Mouse (Mus musculus): ENCODE results near the gene Scand1. TPM values are rescaled to one million over a fixed set of nuclear protein-coding genes. Genes with fewer than 3 reads are reported as not detected.

Scand1 gene
- polyA plus RNA-seq, 1 experiment from 2014 or later: 31.3 TPM

DNA sequence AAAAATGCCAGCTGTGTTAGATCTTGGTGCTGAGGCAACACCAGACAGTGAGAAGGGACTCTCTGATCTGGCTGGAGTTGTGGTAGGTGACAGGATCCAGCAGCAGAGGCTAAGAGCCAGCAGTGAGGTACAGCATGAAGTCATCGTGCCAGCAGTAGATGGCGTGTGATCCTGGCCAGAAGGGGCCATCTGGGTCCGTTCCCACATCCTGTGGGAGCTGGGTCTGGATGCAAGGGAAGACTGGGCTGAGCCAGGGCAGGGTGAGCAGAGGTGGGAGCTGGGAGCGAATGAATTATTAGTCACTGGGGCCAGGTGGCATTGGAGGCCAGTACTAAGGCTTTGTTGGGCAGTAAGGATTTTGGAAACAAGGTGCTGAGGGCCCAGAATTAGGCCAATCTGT is 31.3 kb downstream of the Scand1 start:
- H3K27ac ChIP-seq (ENCODE audit: low read length): no peak overlapping the region
- 70% methylated on average over 4 of the region's 4 CpGs for WGBS
- H3K9ac ChIP-seq (ENCODE audit: low read length): no peak overlapping the region
- no peaks in the 10 kb centered on the region for H3K27me3 ChIP-seq (ENCODE audit: control insufficient read depth, insufficient read depth, low read length)
- peaks cover 8% of the 10 kb centered on the region for H3K4me1 ChIP-seq (ENCODE audit: control insufficient read depth, insufficient read depth, low read length)
- peak; percentile 50; the same call in 1 of the 2 replicates for ATAC-seq (ENCODE audit: insufficient read depth, low FRiP score)
- H3K4me3 ChIP-seq (replicated peaks; ENCODE audit: low read length): no peak overlapping the region
- no peaks in the 10 kb centered on the region for H3K9me3 ChIP-seq (replicated peaks; ENCODE audit: control insufficient read depth, low read length)
- 0 out of 2 replicates have a peak, but pooled peaks cover 3% of the 10 kb centered on the region for H3K36me3 ChIP-seq (ENCODE audit: control insufficient read depth, insufficient read depth, low read length)
- no peak overlapping the region for H3K4me2 ChIP-seq (ENCODE audit: low read depth, low read length)

DNA sequence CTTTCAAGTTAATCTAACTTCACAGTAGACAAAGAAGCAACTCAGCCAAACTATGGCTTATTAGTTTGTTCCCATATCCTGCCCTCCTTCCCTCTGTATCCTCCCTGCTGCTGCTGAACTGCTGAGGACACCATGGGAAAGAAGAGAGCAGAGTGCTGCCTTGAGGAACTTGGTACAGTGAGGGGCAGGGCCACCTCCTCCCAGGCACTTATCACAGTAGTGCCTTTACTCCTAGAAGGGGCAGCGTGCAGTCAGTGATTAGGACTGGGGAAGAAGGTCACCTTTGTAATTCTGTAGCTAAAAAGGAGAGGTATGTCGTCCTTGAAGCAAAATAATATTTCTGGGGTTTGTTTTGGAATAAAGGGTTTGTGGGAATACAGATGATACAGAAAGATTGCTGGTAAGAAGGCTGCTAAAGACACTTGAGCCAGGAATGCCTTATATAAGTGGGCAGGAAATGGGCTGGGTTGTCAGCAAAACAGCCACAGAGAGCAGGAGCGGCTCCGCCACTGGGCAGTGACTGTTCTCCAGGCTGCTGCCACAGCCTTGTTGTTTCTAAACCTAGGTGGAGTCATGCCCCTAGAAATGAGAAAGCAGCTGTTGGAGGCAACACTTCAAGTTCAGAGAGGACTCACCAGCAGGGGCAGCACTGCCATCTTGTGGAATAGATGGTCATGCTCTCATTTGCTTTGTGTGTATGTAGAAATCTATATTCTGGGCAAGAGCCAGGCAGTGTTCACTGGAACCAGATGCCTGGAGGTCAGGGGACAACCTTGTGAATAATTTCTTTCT is 34.1 kb downstream of the Scand1 start:
- Histone ChIP-seq H3K36me3 (ENCODE audit: control insufficient read depth, insufficient read depth, low read length) (0 out of 2 replicates have a peak, but pooled peaks cover 3% of the 10 kb centered on the region), H3K9ac (ENCODE audit: low read length) (peak overlapping the region; percentile 16; the same call in 1 of the 2 replicates), H3K4me2 (ENCODE audit: low read depth, low read length) (no peak overlapping the region), H3K4me1 (ENCODE audit: control insufficient read depth, insufficient read depth, low read length) (peaks cover 8% of the 10 kb centered on the region), H3K4me3 (replicated peaks; ENCODE audit: low read length) (no peak overlapping the region), H3K9me3 (replicated peaks; ENCODE audit: control insufficient read depth, low read length) (no peaks in the 10 kb centered on the region), H3K27me3 (ENCODE audit: control insufficient read depth, insufficient read depth, low read length) (no peaks in the 10 kb centered on the region), H3K27ac (ENCODE audit: low read length) (peak overlapping the region; percentile 70; the same call in 1 of the 2 replicates)
- 33% methylated on average over 4 of the region's 4 CpGs for WGBS
- peak; percentile 74; the same call in 1 of the 2 replicates for ATAC-seq (ENCODE audit: insufficient read depth, low FRiP score)

DNA sequence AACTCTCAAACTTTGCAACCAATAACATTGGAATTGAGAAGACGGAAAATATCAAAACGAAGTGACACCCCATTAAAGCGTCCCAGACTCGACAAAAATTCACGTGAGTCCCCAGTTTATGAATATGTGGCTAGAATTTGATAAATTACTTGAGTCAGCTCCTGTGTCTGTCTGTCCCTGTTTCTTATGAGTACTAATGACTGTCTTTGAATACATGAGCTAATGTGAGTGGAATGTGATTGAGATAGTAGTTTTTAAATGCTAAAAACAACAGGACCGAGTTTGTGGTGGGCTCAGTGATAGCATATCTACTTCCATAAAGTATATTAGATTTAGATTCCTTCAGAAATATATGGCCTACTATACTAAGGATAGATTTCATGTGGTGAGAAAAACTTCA is 40.0 kb downstream of the Scand1 start:
- H3K4me3 ChIP-seq (replicated peaks; ENCODE audit: low read length): no peak overlapping the region
- H3K36me3 ChIP-seq (ENCODE audit: control insufficient read depth, insufficient read depth, low read length): no peaks in the 10 kb centered on the region
- no peak for ATAC-seq (ENCODE audit: insufficient read depth, low FRiP score)
- WGBS: 82% methylated on average over 6 of the region's 6 CpGs
- no peaks in the 10 kb centered on the region for H3K9me3 ChIP-seq (replicated peaks; ENCODE audit: control insufficient read depth, low read length)
- no peak overlapping the region for H3K4me2 ChIP-seq (ENCODE audit: low read depth, low read length)
- H3K9ac ChIP-seq (ENCODE audit: low read length): no peak overlapping the region
- H3K27ac ChIP-seq (ENCODE audit: low read length): no peak overlapping the region
- H3K27me3 ChIP-seq (ENCODE audit: control insufficient read depth, insufficient read depth, low read length): no peaks in the 10 kb centered on the region
- no peaks in the 10 kb centered on the region for H3K4me1 ChIP-seq (ENCODE audit: control insufficient read depth, insufficient read depth, low read length)

DNA sequence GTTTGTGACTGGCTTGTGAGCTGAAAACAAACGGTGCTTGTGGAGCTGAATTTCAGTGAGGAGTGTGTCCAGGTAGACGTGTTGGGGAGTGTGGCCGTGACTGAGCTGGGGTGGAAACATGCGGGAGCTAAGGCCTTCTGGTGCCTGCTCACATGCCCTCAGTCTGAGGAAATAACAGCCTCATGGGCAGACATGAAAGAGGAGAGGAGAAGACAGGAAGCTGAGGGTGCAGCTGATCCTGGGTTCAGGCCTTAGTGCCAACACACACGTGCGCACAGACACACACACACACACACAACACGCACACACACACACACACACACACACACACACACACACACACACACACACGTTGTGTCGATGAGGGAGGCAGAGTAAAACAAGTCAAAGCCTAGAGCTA is 44.9 kb downstream of the Scand1 start:
- WGBS: 91% methylated on average over 9 of the region's 9 CpGs
- Histone ChIP-seq H3K9ac (ENCODE audit: low read length) (no peak overlapping the region), H3K4me1 (ENCODE audit: control insufficient read depth, insufficient read depth, low read length) (no peaks in the 10 kb centered on the region), H3K9me3 (replicated peaks; ENCODE audit: control insufficient read depth, low read length) (no peaks in the 10 kb centered on the region), H3K27ac (ENCODE audit: low read length) (no peak overlapping the region), H3K4me3 (replicated peaks; ENCODE audit: low read length) (no peak overlapping the region), H3K4me2 (ENCODE audit: low read depth, low read length) (no peak overlapping the region), H3K36me3 (ENCODE audit: control insufficient read depth, insufficient read depth, low read length) (no peaks in the 10 kb centered on the region), H3K27me3 (ENCODE audit: control insufficient read depth, insufficient read depth, low read length) (no peaks in the 10 kb centered on the region)
- ATAC-seq (ENCODE audit: insufficient read depth, low FRiP score): no peak

DNA sequence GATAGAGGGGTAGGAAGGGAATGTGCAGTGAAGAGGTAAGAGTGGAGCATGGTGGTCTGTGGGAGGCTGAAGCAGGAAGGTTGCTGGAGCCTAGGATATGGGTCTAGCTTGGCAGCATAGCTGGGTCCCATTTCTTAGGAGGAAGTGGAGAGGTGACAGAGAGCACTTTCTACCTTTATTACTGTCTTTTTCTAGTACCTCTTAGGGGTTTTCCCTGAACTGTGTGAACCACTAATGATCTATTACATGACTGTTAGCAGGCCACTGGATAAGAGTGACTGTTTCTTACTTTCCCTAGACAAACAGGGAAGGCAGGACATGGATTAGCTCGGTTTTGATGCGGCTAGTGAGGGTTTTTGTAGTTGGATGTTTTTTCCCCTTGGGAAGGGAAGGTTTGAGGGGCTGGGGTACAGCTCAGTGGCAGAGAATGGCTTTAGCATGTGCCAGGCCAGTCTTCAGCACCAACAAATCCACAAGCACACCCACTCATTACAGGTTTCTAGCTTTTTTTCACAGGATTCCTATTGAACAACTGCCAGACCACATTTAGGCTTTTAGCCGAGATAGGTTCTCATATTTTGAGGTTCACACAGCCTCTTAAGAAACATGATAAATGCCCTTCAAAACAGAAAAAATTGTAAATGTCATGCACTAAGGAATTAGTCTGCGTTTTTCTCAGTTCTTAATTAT is 49.2 kb downstream of the Scand1 start:
- Histone ChIP-seq H3K9me3 (replicated peaks; ENCODE audit: control insufficient read depth, low read length) (no peaks in the 10 kb centered on the region), H3K4me1 (ENCODE audit: control insufficient read depth, insufficient read depth, low read length) (no peaks in the 10 kb centered on the region), H3K27me3 (ENCODE audit: control insufficient read depth, insufficient read depth, low read length) (no peaks in the 10 kb centered on the region), H3K36me3 (ENCODE audit: control insufficient read depth, insufficient read depth, low read length) (peaks cover 7% of the 10 kb centered on the region), H3K9ac (ENCODE audit: low read length) (no peak overlapping the region), H3K4me2 (ENCODE audit: low read depth, low read length) (no peak overlapping the region), H3K4me3 (replicated peaks; ENCODE audit: low read length) (no peak overlapping the region), H3K27ac (ENCODE audit: low read length) (no peak overlapping the region)
- no peak for ATAC-seq (ENCODE audit: insufficient read depth, low FRiP score)
- whole genome bisulfite sequencing: 78% methylated on average over 4 of the region's 4 CpGs

Small RNA genes lying within 50 kb of the gene (microRNA-seq; reads per million reads assigned to microRNA genes)
- gene Gm22759: not detected

Other genes with a start within 250 kb of the Scand1 start
- gene Spag4, start 247.5 kb downstream of the Scand1 start, polyA plus RNA-seq (2015; fragmentation: Nextera tagmentation; extraction: Ambion mirVana): 2.0 and 2.7 TPM in 2 replicates
- gene Cpne1, start 200.7 kb downstream of the Scand1 start, polyA plus RNA-seq (2015; fragmentation: Nextera tagmentation; extraction: Ambion mirVana): 57.7 and 62.0 TPM in 2 replicates
- gene Rbm12, start 200.7 kb downstream of the Scand1 start, polyA plus RNA-seq (2015; fragmentation: Nextera tagmentation; extraction: Ambion mirVana): 22.5 and 23.9 TPM in 2 replicates
- 12.3 and 19.8 TPM in 2 replicates for gene Gm28036, start 185.6 kb downstream of the Scand1 start, polyA plus RNA-seq (2015; fragmentation: Nextera tagmentation; extraction: Ambion mirVana)
- 302 and 344 TPM in 2 replicates for gene Romo1, start 168.7 kb downstream of the Scand1 start, polyA plus RNA-seq (2015; fragmentation: Nextera tagmentation; extraction: Ambion mirVana)
- gene Nfs1, start 168.5 kb downstream of the Scand1 start, polyA plus RNA-seq (2015; fragmentation: Nextera tagmentation; extraction: Ambion mirVana): 51.0 and 51.1 TPM in 2 replicates
- gene Rbm39, start 132.5 kb downstream of the Scand1 start, polyA plus RNA-seq (2015; fragmentation: Nextera tagmentation; extraction: Ambion mirVana): 504 and 551 TPM in 2 replicates
- gene Phf20, start 116.2 kb downstream of the Scand1 start, polyA plus RNA-seq (2015; fragmentation: Nextera tagmentation; extraction: Ambion mirVana): 50.9 and 57.2 TPM in 2 replicates
- gene Cnbd2, start 405 bp downstream of the Scand1 start, polyA plus RNA-seq (2015; fragmentation: Nextera tagmentation; extraction: Ambion mirVana): 2.4 and 3.3 TPM in 2 replicates
- 3.0 and 3.1 TPM in 2 replicates for gene Epb41l1, start 108.2 kb upstream of the Scand1 start, polyA plus RNA-seq (2015; fragmentation: Nextera tagmentation; extraction: Ambion mirVana)
- 29.8 and 30.5 TPM in 2 replicates for gene Aar2, start 234.9 kb upstream of the Scand1 start, polyA plus RNA-seq (2015; fragmentation: Nextera tagmentation; extraction: Ambion mirVana)

All from stomach, embryonic 16.5 days (tissue).